Comparison of ENCODE assay signal across 13 mouse cellular contexts in the genomic region with DNA sequence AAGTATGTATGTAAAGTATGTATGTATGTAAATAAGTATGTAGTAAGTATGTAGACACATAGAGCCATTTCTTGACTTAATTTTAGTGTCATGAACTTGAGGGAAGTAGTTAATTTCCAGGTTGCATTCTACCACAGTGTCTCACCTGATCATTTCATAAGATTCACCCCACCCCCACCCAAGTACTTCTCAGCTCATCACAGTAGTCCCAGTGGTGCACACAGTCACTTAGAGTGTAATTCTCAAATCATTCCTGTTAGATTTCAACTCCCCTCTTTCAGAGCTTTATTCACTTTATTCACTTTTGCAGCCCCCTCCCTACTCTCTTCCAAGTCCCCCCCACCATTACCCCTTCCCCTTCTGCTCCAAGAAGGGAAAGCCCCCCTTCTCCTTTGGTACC.
"Had no signal": no experiment of that assay in that cellular context is flagged by ENCODE, and none has a peak within 500 bp of the region (broad histone marks: within the 10 kb centered on the region; RNA-seq: fewer than 3 reads in every experiment).

No protein-coding gene starts in this region.

- H3K27me3 ChIP-seq: kidney, embryonic 15.5 days; liver, embryonic 13.5 days had no signal

- H3K4me2 ChIP-seq: kidney, embryonic 15.5 days; liver, embryonic 13.5 days had no signal

- H3K4me3 ChIP-seq: kidney, embryonic 15.5 days; left cerebral cortex, adult 2 months; liver, embryonic 13.5 days had no signal

- H3K9me3 ChIP-seq: kidney, embryonic 15.5 days; liver, embryonic 13.5 days had no signal

- H3K36me3 ChIP-seq: kidney, embryonic 15.5 days; liver, embryonic 13.5 days had no signal

- H3K4me1 ChIP-seq: kidney, embryonic 15.5 days; liver, embryonic 13.5 days had no signal

- DNase-seq: kidney, adult 8-10 months; kidney, postnatal 10 days; kidney, postnatal 36 days; layer of hippocampus, postnatal 36 days; liver, embryonic 13.5 days; lung, adult 2 months; lung, postnatal 14 days; lung, postnatal 4 days; thymus, adult 2 months; thymus, postnatal 14 days; thymus, postnatal 4 days had no signal

- H3K9ac ChIP-seq: kidney, embryonic 15.5 days; liver, embryonic 13.5 days had no signal

- H3K27ac ChIP-seq: kidney, embryonic 15.5 days; left cerebral cortex, adult 2 months; liver, embryonic 13.5 days had no signal
